Mouse (Mus musculus) small intestine, adult 2 months (tissue): ENCODE results near the gene Spdl1.

Experiments
- CTCF ChIP-seq: fragments of 200-500 bp; IDR thresholded peaks from 2 replicates; pipeline ENCODE4 v1.5.1; 2012; ENCODE audit warnings: low read depth, mild to moderate bottlenecking, control low read depth, inconsistent platforms, low read length, moderate library complexity, mixed read lengths; ENCODE audit not compliant: insufficient replicate concordance, insufficient read length; ENCODE audit errors: extremely low read depth
- POLR2A ChIP-seq: fragments of 200-500 bp; IDR thresholded peaks from 2 replicates; pipeline ENCODE4 v1.6.1; 2012; ENCODE audit warnings: low read depth, mild to moderate bottlenecking, control low read depth, inconsistent platforms, low read length, moderate library complexity

DNA sequence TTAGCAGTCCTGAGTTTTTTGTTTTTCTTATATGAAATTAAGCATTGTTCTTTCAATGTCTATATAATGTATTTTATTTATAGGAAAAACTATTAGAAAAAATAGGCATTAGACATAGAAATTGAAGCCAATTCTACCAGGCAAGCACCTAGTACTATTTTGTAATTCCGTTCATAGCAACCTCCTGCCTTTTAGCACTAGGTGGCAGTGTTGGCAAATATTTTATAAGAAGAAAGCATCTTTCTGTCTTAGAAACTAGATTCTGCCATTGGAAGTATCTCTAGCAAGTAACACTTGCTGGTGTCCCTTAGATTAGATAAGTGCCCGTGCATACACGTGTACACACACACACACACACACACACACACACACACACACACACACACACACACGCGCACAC, 10.1 kb upstream of the Spdl1 start:
- TF ChIP-seq POLR2A (no peak), CTCF (no peak)
